Mouse (Mus musculus) myocyte (in vitro differentiated cells): Measurements from ENCODE around the gene Exosc5.

Experiments
- CEBPB ChIP-seq: IDR thresholded peaks from 2 replicates; pipeline ENCODE4 v1.6.1; 2011; ENCODE audit warnings: mild to moderate bottlenecking, moderate library complexity; ENCODE audit not compliant: poor library complexity, insufficient read depth, severe bottlenecking
- E2F4 ChIP-seq: IDR thresholded peaks from one replicate; pipeline ENCODE4 v1.6.1; 2011; ENCODE audit warnings: mild to moderate bottlenecking, control low read depth, moderate library complexity; ENCODE audit not compliant: insufficient read depth
- MAX ChIP-seq: IDR thresholded peaks from one replicate; pipeline ENCODE4 v1.6.1; 2011; ENCODE audit warnings: low read depth, mild to moderate bottlenecking, control low read depth
- MYOD1 ChIP-seq, 3 experiments: IDR thresholded peaks; one replicate each; pipeline ENCODE4 v1.6.1; 2011; ENCODE audit warnings: control low read depth in 2 of 3, low read depth in 2 of 3, mild to moderate bottlenecking in 2 of 3, moderate library complexity in 1 of 3; ENCODE audit not compliant: insufficient read length in 2 of 3, control insufficient read depth in 1 of 3
- MYOG ChIP-seq, 3 experiments: IDR thresholded peaks; one replicate each; pipeline ENCODE4 v1.6.1; 2011; ENCODE audit warnings: control low read depth in 2 of 3, low read depth in 2 of 3, mild to moderate bottlenecking in 2 of 3; ENCODE audit not compliant: insufficient read length in 2 of 3, control insufficient read depth in 1 of 3, insufficient read depth in 1 of 3
- POLR2A ChIP-seq: IDR thresholded peaks from one replicate; pipeline ENCODE4 v1.6.1; 2011; ENCODE audit warnings: low read depth, mild to moderate bottlenecking, control low read depth, moderate library complexity; ENCODE audit not compliant: insufficient read length
- POLR2AphosphoS2 ChIP-seq: IDR thresholded peaks from one replicate; pipeline ENCODE4 v1.6.1; 2011; ENCODE audit warnings: low read depth, control low read depth; ENCODE audit not compliant: insufficient read length
- REST ChIP-seq: IDR thresholded peaks from one replicate; pipeline ENCODE4 v1.6.1; 2011; ENCODE audit warnings: mild to moderate bottlenecking, control low read depth, moderate library complexity; ENCODE audit not compliant: insufficient read depth, insufficient read length
- TCF12 ChIP-seq: IDR thresholded peaks from one replicate; pipeline ENCODE4 v1.6.1; 2011; ENCODE audit warnings: mild to moderate bottlenecking, control low read depth; ENCODE audit not compliant: poor library complexity, insufficient read depth, severe bottlenecking
- USF1 ChIP-seq: IDR thresholded peaks from one replicate; pipeline ENCODE4 v1.6.1; 2011; ENCODE audit warnings: low read depth, mild to moderate bottlenecking, control low read depth, moderate library complexity

- TF ChIP-seq POLR2A (no peak), USF1 (no peak), MAX (no peak), POLR2AphosphoS2 (no peak), MYOD1 (IDR thresholded peaks at IDR 0.05; ENCODE audit: control insufficient read depth in 1 of 3, insufficient read length in 2 of 3, low read depth in 2 of 3) (no peak), CEBPB (no peak), MYOG (IDR thresholded peaks at IDR 0.05; ENCODE audit: control insufficient read depth in 1 of 3, insufficient read depth in 1 of 3, insufficient read length in 2 of 3, low read depth in 2 of 3) (no peak), REST (no peak), TCF12 (no peak), E2F4 (no peak)
Observed at GRCm38 (mm10) chr7:25704716-25705364, 45.9 kb downstream of the Exosc5 start.
